Mouse (Mus musculus) ZHBTc4 (cell line): ENCODE data around the gene Crebl2.

Experiments
- DNase-seq: peaks from one replicate; pipeline ENCODE4 v3.0.0-alpha.2; 2011; ENCODE audit warnings: low read depth, low spot score

Crebl2 gene

GRCm38 (mm10) chr6:134829786-134830700 lies at the start of gene Crebl2:
Gene Crebl2, plus strand, starts transcription at chr6:134830154.
- peak; percentile 99 for DNase-seq

- no peak for DNase-seq
Measured at GRCm38 (mm10) chr6:134781494-134781913, 48.5 kb upstream of the Crebl2 start.

GRCm38 (mm10) chr6:134782900-134783299 lies 47.1 kb upstream of the Crebl2 start:
- no peak for DNase-seq

DNA sequence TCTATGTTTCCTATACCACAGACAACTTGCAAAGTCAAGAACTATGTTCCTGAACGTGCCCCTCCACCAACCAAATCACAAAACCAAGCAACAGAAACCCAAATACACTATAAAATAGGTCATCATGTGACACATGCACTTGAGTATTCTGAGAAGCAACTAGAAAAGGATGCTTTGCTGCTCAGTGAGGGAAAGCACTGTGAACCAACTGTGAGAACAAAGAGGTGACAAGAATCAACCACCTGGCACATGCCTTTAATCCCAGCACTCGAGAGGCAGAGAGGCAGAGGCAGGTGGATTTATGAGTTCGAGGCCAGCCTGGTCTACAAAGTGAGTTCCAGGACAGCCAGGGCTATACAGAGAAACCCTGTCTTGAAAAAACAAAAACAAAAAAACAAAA lies 43.5 kb upstream of the Crebl2 start:
- DNase-seq = no peak

DNA sequence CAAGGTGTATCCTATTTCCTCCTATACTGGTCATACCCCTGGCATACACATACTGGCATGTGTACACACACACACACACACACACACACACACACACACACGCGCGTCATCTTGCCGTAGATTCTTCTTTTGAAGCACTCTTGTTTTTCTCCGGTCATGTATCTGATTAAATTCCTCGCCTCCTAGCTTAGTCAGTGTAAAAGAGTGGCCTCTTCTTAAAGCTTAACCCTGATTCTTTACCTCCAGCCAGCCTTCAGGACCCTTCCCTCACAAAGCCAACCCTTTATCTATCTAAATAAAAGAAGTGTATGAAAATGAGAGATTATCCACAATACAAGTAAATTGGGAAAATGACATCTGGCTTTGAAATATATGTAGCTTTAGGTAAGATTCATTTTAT lies 40.9 kb upstream of the Crebl2 start:
- DNase-seq = no peak

DNA sequence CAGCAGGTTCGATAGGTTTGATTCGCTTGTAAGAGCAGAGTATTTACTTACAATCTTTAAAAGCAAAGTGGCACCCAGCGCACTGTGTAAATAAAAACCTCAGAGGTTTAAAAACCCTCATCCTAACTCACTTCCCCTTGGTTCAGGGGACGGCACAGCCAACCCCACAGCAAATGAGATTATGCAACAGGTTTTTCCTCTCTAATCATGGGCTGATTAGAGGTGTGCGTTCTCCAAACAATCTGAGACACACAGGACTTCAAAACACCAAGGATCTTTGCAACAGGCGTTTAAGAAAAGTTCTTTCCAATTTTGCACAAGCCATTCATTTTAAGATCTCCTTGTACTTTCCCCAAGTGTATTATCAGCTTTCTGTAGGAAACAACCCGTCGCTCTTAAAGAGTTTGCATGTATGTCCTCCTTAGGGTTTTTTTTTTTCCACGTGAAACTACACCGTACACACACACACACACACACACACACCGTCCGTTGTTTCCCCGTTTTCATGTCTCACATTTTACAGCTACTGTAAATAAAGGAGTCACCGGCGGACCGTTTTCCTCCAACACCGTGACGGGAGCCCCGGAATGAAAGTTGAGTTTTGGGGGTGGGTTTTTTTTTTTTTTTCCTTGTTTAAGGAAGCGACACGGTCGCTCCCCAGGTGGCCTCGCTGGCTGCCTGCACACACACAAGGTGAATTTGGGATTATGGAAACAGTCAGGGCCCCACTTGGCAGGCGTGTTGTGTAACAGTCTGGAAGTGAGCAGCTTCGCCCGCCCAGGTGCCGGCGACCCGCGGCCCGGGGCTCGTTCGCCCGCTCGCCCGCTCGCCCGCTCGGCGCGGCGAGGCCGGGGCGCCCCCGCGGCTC lies 38.5 kb upstream of the Crebl2 start:
- peak; percentile 61 for DNase-seq

DNA sequence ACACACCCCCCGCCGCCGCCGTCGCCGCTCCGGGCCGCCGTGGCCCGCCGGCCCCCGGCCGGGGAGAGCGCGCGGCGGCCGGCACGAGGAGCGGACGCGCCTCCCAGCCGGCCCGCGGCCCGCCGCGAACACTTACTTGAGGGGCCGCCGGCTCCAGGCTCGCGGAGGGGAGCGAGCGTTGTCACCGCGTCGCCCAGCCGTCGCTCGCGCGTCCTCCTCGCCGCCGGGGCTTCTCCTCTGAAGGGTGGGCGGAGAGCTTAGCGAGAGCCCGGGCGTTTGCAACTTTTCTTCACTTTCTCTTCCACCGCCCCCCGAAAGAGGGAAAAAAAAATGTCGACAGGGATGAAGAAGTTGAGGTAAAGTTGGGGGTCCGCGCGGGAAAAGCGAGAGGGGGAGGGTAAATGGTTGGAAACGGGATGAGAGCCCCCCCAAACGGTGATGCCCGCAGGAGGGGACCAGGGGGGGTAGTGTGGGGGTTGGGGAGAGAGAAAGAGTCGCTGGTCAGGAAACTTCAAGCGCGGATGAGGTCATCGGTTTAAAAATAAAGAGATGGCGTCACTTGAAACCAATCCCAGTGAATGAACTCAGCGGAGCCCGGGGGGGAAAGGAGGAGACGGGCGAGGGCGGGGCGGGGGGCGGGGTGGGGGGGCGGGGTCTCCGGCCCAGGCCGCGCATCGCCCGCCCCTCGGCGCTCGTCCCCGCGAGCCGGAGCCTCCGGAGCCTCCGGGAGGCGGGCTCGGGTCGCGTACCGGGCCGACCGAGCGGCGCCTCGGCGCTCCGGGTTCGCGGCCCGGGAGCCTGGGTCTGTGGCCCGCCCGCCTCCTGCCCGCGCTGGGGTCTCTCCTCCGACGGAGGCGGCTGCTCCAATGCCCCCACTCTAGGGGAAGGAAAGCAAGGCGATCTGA lies 37.6 kb upstream of the Crebl2 start, which contains the start of gene Dusp16:
Gene Dusp16, minus strand, starts transcription at position 485 of the 905 bp plus-strand sequence.
- DNase-seq = peak; percentile 93

DNA sequence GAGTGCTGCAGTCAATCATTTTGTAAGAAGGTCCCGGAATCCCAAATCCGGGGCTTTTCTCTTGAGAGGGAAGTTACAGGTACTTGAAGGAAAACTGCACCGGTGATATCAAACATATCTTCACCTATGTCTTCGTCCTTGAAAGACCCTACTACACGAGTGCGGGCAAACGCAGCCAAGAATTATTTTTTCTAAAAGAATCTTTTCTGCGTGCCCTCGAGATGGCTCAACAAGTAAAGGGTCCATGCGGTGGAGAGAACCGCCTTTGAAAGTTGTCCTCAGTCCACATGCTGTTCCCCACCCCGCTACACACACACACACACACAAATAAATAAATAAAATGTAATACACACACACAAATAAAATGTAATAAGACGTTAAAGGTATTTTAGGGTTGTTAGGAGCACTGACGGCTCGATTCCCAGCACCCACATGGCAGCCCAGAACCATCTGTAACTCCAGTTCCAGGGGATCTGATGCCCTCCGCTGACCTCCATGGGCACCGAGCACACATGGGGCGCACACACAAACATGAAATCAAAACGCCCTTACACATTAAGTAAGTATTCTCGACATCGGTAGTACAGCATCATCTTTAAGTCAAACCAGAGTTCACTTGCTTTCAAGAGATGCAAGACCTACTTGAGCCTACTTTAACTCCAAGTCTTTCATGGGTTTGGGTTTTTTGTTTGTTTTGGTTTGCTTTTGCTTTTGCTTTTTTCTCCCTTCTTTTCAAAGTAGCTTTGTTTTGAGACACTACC lies 36.7 kb upstream of the Crebl2 start:
- DNase-seq = no peak

DNA sequence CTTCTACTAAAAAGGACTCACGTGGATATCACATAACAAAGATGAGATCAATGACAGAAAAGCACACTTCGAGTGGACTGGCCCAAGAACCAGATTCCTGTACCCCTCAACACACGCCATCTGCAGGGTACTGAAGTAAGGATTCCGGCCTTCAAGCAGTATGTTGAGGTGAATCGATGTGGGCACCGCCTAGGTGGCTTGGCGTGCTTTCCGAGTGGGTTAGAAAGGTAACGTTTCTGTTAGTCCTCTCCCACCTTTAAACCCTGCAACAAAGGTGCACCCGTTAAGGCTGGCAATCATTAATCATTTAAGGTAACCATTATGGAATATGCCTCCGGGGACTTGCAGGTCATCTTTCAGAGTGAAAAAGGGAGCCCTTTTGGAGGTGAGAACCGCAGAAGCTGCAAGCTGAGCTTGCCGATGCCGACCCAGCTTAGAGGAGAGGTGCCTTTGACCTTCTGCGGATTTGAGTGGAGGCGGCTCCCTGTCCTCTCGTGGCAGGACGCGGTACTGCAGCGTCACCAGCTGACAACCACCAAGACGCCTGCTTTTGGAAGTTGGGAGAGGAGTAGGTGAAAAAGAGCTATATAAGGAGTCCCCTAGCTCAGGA lies 35.9 kb upstream of the Crebl2 start:
- peak; percentile 94 for DNase-seq

GRCm38 (mm10) chr6:134796297-134796696 lies 33.7 kb upstream of the Crebl2 start:
- DNase-seq = no peak

DNA sequence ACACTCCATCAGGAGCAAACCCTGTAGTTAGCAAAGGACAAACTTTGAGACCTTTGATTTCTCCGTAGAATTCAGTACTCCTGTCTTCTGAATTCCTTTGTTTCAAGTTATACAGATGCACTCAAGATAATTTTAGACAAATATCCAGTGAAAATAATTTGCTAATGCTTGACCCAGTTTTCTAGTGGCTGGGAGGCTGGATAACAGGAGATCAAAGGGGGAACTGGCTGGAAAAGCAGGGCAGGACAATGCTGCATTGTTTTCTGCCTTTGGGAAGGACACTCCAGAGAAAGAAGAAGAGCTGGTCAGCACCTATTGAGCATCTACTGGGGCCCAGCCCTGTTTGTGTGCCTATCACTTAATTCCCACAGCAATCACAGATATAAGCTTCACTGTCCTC lies 28.5 kb upstream of the Crebl2 start:
- no peak for DNase-seq

- no peak for DNase-seq
Measured at GRCm38 (mm10) chr6:134802641-134803043, 27.3 kb upstream of the Crebl2 start.

DNA sequence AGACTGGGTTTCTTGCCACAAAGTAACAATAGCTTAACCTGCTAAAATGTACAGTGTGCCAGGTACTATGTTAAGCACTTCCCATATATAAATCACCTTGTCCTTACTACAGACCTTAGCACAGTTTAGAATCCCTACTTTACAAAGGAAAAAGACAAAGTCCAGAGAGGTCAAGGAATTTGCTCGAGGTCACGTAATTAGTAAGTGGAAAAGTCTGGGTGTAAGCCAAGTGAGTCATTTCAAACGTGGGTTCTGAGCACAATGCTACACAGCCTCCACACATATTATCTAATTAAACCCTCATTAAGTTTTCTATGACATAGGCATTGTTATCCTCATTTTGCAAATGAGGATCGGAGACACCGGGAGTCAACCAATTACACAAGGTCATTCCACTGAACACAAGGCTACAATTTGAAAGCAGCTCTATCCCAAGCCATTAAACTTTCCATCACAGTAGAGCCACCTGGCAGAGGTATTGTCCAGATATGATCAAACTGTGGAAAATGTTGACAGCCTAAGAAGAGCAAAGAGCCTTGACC lies 25.1 kb upstream of the Crebl2 start:
- peak; percentile 82 for DNase-seq

GRCm38 (mm10) chr6:134806130-134806529 lies 23.8 kb upstream of the Crebl2 start:
- DNase-seq = no peak

- no peak for DNase-seq
Measured at GRCm38 (mm10) chr6:134807091-134807490, 22.9 kb upstream of the Crebl2 start.

- no peak for DNase-seq
Measured at GRCm38 (mm10) chr6:134807794-134808193, 22.2 kb upstream of the Crebl2 start.

GRCm38 (mm10) chr6:134813066-134813465 lies 16.9 kb upstream of the Crebl2 start:
- DNase-seq = no peak

DNA sequence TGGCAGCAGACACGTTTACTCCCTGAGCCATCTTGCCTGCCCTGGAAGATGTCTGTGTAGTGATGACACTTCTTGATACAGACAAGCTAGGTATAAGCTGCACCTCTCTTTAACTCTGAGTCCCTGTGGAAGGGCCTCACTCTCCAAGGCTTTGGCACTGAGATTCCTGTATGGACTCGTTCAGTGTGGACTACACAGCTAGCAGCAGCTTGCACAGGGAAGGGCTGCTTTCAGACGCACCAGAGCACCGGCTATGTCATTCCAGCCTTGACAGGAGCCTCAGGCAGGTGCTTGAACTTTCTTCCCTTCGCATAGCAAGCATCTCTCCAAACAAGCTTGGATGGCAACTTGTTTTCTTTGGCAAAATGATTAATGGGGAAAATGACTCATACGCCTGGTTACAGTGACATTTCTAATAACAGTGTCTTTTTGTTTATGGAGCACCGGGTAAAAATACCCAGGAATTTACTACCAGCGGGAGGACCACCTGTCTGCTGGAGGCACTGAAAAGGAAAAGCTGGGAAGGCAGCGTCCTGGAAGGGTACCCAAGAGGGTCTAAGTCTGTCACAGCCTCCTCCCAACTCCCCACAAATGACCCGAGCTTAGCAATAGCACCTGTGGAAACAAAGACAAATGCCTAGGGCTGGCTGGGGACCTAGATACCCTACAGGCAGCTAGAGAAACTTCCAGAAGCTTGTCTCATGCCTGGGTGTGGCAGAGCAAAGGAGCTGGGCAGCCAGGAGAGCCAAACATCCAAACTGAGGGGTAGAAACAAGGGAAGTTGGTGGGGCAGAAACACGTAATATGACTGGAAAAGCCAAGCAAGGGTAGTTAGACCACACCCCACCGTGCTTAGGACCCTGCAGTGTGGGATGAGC lies 12.7 kb upstream of the Crebl2 start:
- DNase-seq = no peak

- no peak for DNase-seq
Measured at GRCm38 (mm10) chr6:134819741-134820140, 10.2 kb upstream of the Crebl2 start.
